Mouse (Mus musculus) urinary bladder, postnatal 36 days (tissue): ENCODE data around the gene Kpna6.

Experiments used
- DNase-seq, 2 experiments: peaks; one replicate each; pipeline ENCODE4 v3.0.0; 2022; ENCODE audit warnings: low spot score in 2 of 2, mixed read lengths in 1 of 2

Gene Kpna6

DNA sequence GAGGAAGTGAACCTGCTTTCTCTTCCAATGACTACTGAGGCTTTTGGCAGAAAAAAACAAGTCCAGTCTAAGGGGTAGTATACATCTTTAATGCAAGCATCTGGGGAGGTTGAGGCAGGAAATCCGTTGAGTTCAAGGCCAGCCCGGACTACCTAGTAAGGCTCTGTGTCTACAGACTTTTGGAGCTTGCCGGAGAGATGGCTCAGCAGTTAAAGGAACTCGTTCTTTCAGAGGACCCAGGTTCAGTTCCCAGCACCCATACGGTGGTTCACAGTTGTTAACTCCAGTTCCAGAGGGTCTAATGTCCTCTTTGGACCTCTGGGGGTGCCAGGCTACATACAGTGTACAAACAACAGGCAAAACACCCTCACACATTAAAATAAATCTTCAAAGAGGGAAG is 54.5 kb downstream of the Kpna6 start:
- no peak for DNase-seq

DNA sequence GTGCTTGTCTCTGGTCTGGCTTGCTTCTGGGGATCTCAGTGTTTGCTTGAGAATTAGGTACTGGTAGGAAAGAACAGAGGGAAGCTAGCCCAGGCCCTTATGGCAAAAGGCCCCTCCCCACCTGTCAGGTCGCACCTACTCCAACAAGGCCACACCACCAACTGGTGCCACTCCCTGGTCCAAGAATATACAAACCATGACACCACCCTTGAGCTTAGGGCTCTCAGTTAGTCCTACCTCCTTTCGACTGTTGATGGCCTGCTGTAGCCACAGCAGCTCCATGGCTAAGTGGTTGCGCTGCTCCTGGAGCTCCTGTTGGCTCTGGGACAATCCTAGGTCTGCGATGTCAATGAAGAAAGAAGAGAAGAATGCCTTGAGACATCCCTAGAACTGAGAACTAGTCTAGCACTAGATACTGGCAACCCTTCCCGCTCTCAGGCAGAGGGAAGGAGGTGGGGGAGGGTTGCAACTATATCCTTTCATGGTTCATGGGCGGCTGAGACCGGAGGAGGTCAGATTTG is 55.4 kb downstream of the Kpna6 start:
- DNase-seq = no peak

DNA sequence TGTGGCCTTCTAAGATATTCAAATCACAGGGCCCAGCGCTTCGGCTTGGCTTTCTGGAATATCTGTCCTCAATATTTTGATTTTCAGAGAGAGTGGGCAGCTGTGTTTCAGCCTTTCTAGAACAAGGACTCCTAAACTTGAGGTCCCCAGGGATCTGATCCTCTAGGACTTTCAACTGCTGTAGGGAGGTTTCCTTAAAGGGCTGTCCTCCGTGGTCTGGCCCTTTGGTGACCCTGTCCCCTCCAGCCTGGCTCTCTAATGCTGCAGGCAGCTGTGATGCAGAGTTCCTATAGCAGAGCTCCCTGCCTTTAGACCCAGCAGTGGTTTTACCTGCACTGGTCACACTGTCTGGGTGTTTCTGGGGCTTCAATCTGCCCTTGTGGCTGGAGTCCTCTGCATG is 55.9 kb downstream of the Kpna6 start:
- no peak for DNase-seq

DNA sequence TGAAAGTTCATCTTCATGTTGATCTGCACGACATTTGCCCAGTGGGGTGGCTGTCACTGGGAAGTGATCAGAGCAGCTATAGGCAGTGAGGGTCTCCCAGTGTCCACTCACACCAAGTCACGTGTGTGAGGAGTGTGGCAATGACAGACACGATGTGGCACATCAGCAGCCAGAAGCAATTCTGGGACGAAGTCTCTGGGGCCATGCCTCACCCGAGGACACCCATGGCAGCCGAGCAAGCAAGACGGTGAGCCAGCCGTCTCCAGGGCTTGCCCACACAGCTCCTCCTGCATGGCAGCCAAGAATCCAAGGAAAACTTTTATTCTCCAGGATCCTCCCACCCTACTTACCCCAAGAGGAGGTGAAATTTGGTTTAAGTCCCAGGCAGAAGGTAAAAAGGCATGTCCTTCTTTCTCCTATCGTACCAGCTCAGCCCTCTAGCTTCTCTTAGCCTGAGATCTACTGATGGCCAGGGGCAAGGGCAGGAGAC is 56.7 kb downstream of the Kpna6 start:
- no peak for DNase-seq

DNA sequence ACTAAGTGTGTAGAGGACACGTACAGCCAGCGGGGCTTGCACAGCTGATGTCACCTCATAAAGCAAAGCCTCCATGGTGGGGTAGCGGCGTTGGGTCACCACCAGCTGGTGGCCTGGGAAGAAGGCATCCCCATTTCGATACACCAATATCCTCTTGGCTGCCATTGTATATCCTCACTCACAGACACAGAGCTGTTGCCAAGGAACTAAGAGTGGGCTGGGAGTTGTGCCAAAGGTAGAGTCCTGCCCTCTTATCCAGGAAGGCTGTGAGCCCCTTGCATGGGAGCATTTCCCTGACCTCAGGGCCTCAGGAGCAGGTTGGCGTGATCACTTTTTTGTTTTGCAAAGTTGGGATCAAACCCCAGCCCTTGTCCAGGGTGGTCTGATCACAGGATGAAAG is 58.5 kb downstream of the Kpna6 start, which contains the start of gene Dcdc2b:
TSS of gene Dcdc2b (minus strand) at position 165 of the 400 bp plus-strand sequence.
- no peak for DNase-seq

DNA sequence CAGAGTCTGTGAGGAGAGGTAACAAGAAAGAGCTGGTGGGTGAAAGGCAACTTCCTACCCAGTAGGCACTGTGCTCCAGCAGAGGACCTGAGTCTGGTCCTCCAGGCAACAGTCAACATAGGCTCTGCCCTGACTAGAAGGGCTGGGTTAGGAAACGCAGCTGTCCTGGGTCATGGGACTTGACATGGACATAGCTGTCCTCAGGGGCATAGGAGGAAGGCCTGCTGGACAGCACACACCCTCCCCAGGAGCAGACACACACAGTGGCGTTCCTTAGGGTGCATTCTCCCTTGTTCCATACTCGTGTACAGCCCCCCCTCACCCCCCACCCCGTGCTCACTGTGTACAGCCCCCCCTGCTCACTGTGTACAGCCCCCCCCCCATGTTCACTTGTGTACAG is 62.1 kb downstream of the Kpna6 start:
- no peak for DNase-seq

DNA sequence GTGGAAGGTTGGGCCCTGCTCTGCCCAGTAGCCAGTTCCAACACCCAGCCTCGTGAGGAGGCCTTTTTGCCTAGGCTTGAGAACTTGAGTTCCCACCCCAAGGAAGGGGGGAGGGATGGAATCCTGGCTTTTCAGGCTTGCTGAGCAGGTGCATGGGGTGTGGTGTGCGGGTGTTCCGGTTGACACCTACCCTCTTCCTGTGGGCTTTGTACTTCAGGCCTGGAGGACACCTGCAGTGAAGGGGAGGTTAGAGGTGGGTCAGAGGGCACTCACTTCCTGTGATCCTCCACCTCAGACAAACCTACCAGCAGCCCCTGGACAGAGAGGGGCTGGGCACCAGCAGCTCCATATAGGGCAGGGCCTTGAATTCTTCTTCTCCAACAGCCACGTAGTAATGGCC is 62.5 kb downstream of the Kpna6 start:
- DNase-seq = no peak

DNA sequence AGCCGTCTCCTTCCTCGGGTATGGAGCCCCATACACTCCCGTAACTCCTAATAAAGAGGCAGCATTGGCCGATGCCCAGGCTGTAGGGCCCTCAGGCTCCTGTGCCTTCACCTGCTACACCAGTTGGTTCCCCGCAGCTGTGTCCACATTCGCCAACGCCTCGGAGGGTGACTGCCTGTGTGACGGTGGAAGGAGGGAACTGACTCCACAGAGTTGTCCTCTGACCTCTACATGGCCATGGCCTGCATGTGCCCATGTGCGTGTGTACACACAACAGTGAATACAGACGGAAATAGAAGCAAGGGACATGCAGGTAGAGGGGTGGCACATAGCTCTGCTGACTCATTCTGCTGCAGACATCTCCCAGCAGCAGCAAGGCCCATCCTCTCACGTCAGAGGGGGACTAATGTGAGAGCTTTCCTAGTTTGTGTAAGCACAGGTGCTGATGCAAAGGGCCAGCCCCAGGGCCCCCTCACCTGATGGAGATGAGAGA is 63.4 kb downstream of the Kpna6 start:
- DNase-seq = no peak

DNA sequence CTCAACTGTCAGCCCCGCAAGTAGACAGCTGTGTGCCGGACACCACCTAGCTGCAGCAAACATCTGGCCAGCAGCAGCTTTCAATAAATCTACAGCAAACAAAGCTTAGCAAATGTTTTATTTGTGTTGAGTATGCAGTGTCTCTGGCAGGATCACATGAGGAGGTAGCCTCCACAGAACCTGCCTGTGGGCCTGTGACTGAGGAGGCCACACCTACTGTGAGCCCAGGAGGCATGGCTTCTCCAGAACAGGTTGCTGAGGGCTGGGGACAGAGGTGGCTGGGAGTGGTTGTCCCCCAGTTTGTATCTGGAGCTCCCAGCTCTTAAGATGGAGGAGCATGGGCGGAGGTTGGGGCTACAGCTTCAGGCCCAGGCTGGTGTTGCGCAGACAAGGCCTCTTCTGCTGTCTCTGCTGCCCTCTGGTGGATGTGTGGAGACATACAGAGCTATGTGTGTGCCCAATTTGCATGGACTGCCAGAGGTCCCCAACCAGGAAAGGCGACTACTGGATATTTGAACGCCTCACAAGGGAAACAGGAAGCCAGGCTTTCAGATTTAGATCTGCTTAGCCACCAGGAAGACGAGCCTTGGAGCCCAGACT is 64.0 kb downstream of the Kpna6 start:
- DNase-seq = peak; percentile 67 to 76

DNA sequence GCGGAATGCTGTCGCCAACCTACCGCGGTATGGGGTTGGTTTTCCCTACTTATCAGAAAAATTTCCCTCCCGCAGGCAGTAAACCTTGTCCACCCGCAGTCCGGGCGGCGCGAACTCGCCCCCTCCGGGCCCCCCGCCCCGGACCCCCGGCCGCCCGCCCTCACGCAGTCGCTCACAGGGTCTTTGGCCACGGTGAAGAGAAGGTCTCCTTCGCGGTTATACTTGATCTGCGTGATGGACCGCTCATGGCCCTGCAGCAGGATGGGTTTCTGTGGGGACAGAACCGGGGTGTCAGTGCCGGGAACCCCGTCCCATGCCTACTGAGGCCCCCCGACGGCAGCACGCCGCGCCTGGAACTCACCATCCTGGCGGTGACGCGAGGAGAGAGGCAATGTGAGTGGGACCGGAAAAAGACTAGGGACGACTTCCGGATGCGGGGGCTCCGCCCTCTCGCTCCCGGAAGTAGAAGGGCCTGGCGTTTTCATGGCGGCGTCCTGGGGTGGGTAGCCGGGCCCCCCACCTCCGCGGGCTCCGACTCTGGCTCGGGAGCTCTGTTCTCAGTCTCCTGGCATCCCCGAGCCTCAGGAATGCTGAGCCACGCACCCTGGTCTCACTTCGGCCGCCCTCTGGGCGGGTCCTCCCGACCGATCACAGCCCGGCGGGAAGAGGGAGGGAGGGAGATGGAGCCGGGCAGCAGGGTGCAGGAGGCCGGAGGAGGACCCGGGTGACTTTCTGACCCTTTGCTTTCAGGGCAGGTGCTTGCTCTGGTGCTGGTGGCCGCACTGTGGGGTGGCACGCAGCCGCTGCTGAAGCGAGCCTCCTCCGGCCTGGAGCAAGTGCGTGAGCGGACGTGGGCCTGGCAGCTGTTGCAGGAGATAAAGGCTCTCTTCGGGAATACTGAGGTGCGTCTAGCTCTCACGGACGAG is 72.1 kb downstream of the Kpna6 start, which contains the start of the genes Eif3i and Tmem234:
TSS of gene Eif3i (minus strand) at position 416 of the 926 bp plus-strand sequence.
TSS of gene Tmem234 (plus strand) at position 436 of the 926 bp plus-strand sequence.
- peak; percentile 72 to 86 for DNase-seq
